Mouse (Mus musculus): ENCODE measurements around the gene Phf21a.

DNA sequence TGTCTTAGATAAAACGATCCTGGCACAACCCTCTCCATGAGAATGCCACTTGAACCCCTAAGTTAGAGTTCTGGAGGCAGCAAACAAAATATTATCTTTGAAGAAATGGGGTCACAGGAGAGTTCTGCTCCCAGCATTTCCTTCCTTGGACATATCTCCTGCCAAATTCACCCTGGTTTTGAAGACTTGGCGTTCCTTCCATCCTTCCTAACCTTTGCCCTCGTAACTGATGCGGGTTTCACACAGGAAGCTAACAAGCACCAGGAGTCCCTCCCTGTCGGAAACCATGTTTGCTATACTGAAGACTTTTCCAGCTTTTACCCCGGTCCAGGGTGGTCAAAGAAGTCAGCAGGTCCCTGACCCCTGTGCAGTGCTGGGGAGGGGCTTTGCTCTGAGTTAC, 261.3 kb downstream of the Phf21a start:
- TF ChIP-seq POLR2A (IDR thresholded peaks at IDR 0.05; ENCODE audit: insufficient read depth, low read length) (no peak), CTCF (IDR thresholded peaks at IDR 0.05; ENCODE audit: low read depth, low read length) (no peak)
